In genomic region chr9:60874055-60874392, GRCm38 (mm10) we compare ENCODE assay signal across 28 mouse cellular contexts.
DNase-seq lines count a peak whose midpoint lies in the region; ATAC-seq and TF ChIP-seq lines count a peak whose summit lies in the region.
"Had no signal": no experiment of that assay in that cellular context is flagged by ENCODE, and none has a peak within 500 bp of the region (broad histone marks: within the 10 kb centered on the region; RNA-seq: fewer than 3 reads in every experiment).

No protein-coding gene starts in this region.

- DNase-seq in heart, adult 2 months, result no peak
- no peak for DNase-seq in heart, postnatal 36 days
- DNase-seq in lung, adult 18-20 months, result no peak
- no peak for DNase-seq in midbrain, embryonic 10.5 days (ENCODE audit: low spot score)
- no peak for DNase-seq in midbrain, embryonic 14.5 days
- DNase-seq in stomach, postnatal 0 days (ENCODE audit: low spot score), result no peak
- DNase-seq: adrenal gland, postnatal 10 days; cerebellum, adult 8-10 months; cerebellum, postnatal 25 days; gastrocnemius, postnatal 25 days; heart, postnatal 10 days; kidney, adult 2 months; kidney, postnatal 25 days; liver; right cerebral cortex, adult 18-20 months; spleen, adult 18-20 months; thymus, postnatal 14 days had no signal

- TF ChIP-seq EP300 in heart, adult 2 months (IDR thresholded peaks at IDR 0.05; ENCODE audit: insufficient read depth, low read depth, low read length), result no peak
- no peak for TF ChIP-seq EP300 in stomach, postnatal 0 days (optimal IDR thresholded peaks at IDR 0.05)

- peaks cover 1% of the 10 kb centered on the region; the same call in 1 of the 2 replicates for H3K79me2 ChIP-seq in heart, adult 2 months (replicated peaks; ENCODE audit: control insufficient read depth, insufficient read depth, low read length)

- H3K4me2 ChIP-seq in lung, embryonic 15.5 days, result no peak overlapping the region
- no peak overlapping the region for H3K4me2 ChIP-seq in midbrain, embryonic 14.5 days (ENCODE audit: low read length)
- H3K4me2 ChIP-seq in stomach, postnatal 0 days (replicated peaks; ENCODE audit: low read depth), result no peak overlapping the region
- H3K4me2 ChIP-seq: heart, embryonic 13.5 days; hindbrain, embryonic 15.5 days; midbrain, embryonic 11.5 days; neural tube, embryonic 12.5 days had no signal

- H3K9me3 ChIP-seq in lung, embryonic 15.5 days, result no peaks in the 10 kb centered on the region
- no peaks in the 10 kb centered on the region for H3K9me3 ChIP-seq in midbrain, embryonic 10.5 days (replicated peaks)
- H3K9me3 ChIP-seq in midbrain, embryonic 14.5 days (ENCODE audit: control insufficient read depth, low read length), result no peaks in the 10 kb centered on the region
- no peaks in the 10 kb centered on the region for H3K9me3 ChIP-seq in stomach, postnatal 0 days (ENCODE audit: control insufficient read depth, low read length)
- H3K9me3 ChIP-seq: heart, embryonic 13.5 days; hindbrain, embryonic 10.5 days; hindbrain, embryonic 15.5 days; neural tube, embryonic 12.5 days had no signal

- no peak overlapping the region for H3K27ac ChIP-seq in heart, adult 2 months
- peak overlapping the region; percentile 44 for H3K27ac ChIP-seq in lung, embryonic 15.5 days
- H3K27ac ChIP-seq in midbrain, embryonic 10.5 days (replicated peaks), result peak overlapping the region; percentile 42; the same call in 1 of the 2 replicates
- H3K27ac ChIP-seq in midbrain, embryonic 14.5 days (replicated peaks; ENCODE audit: low read depth, low read length), result no peak overlapping the region
- peak overlapping the region; percentile 67; the same call in 1 of the 2 replicates for H3K27ac ChIP-seq in stomach, postnatal 0 days (replicated peaks)
- H3K27ac ChIP-seq: heart, embryonic 13.5 days; hindbrain, embryonic 10.5 days; hindbrain, embryonic 15.5 days; liver, embryonic 14.5 days; macrophage; neural tube, embryonic 12.5 days had no signal

- H3K4me1 ChIP-seq in heart, adult 2 months (ENCODE audit: control insufficient read depth, insufficient read depth, low read length), result peaks cover 1% of the 10 kb centered on the region; the same call in 1 of the 2 replicates
- H3K4me1 ChIP-seq in lung, embryonic 15.5 days, result peaks cover 15% of the 10 kb centered on the region
- H3K4me1 ChIP-seq in midbrain, embryonic 10.5 days, result peaks cover 32% of the 10 kb centered on the region
- peaks cover 20% of the 10 kb centered on the region for H3K4me1 ChIP-seq in midbrain, embryonic 14.5 days (ENCODE audit: control insufficient read depth, insufficient read depth, low read length)
- H3K4me1 ChIP-seq in stomach, postnatal 0 days (replicated peaks; ENCODE audit: control insufficient read depth, insufficient read depth), result no peaks in the 10 kb centered on the region
- H3K4me1 ChIP-seq: heart, embryonic 13.5 days had no signal

- ATAC-seq in lung, embryonic 15.5 days (ENCODE audit: borderline replicate concordance, extremely low read depth, low FRiP score, low TSS enrichment), result peak; percentile 53; the same call in 1 of the 2 replicates
- ATAC-seq in midbrain, embryonic 14.5 days (ENCODE audit: low FRiP score, low TSS enrichment), result no peak
- ATAC-seq in stomach, postnatal 0 days (ENCODE audit: low FRiP score, low TSS enrichment), result peak; percentile 40; the same call in 1 of the 2 replicates
- no peak for ATAC-seq in erythroid progenitor cell, adult 5-6 weeks (replicated peaks; ENCODE audit: low FRiP score, poor library complexity, severe bottlenecking)
- ATAC-seq: inflammation-experienced regulatory T-cells, adult 6 months had no signal

- no peak for TF ChIP-seq CTCF in heart, adult 2 months (IDR thresholded peaks at IDR 0.05)
- TF ChIP-seq CTCF in stomach, postnatal 0 days (IDR thresholded peaks at IDR 0.05; ENCODE audit: low read depth), result peak; percentile 24; the same call in 1 of the 2 replicates

- 82% methylated on average over 8 of the region's 8 CpGs for WGBS in heart, adult 2 months
- whole genome bisulfite sequencing in lung, embryonic 15.5 days, result 56% methylated on average over 8 of the region's 8 CpGs
- 95% methylated on average over 8 of the region's 8 CpGs for WGBS in midbrain, embryonic 10.5 days
- 93% methylated on average over 8 of the region's 8 CpGs for WGBS in midbrain, embryonic 14.5 days
- 49% methylated on average over 8 of the region's 8 CpGs for WGBS in stomach, postnatal 0 days

- H3K36me3 ChIP-seq in heart, adult 2 months (ENCODE audit: control insufficient read depth, insufficient read depth, low read length), result peaks cover 7% of the 10 kb centered on the region; the same call in 1 of the 2 replicates
- peaks cover 20% of the 10 kb centered on the region for H3K36me3 ChIP-seq in lung, embryonic 15.5 days
- peaks cover 62% of the 10 kb centered on the region for H3K36me3 ChIP-seq in midbrain, embryonic 10.5 days
- no peaks in the 10 kb centered on the region for H3K36me3 ChIP-seq in midbrain, embryonic 14.5 days (ENCODE audit: control insufficient read depth, insufficient read depth, low read length)
- peaks cover 9% of the 10 kb centered on the region for H3K36me3 ChIP-seq in stomach, postnatal 0 days (ENCODE audit: control insufficient read depth, insufficient read depth, low read length)
- H3K36me3 ChIP-seq: hindbrain, embryonic 15.5 days had no signal

- no peaks in the 10 kb centered on the region for H3K27me3 ChIP-seq in heart, adult 2 months (ENCODE audit: control insufficient read depth, insufficient read depth, low read length)
- no peaks in the 10 kb centered on the region for H3K27me3 ChIP-seq in lung, embryonic 15.5 days
- H3K27me3 ChIP-seq in midbrain, embryonic 10.5 days (ENCODE audit: low read depth, poor library complexity, severe bottlenecking), result no peaks in the 10 kb centered on the region
- no peaks in the 10 kb centered on the region for H3K27me3 ChIP-seq in midbrain, embryonic 14.5 days (ENCODE audit: control insufficient read depth, insufficient read depth, low read length)
- no peaks in the 10 kb centered on the region for H3K27me3 ChIP-seq in stomach, postnatal 0 days (ENCODE audit: control insufficient read depth, insufficient read depth, low read length)
- H3K27me3 ChIP-seq: heart, embryonic 13.5 days; hindbrain, embryonic 15.5 days; neural tube, embryonic 12.5 days had no signal

- 0 out of 2 replicates have a peak overlapping the region, but pooled peaks have one; percentile 2 for H3K9ac ChIP-seq in heart, adult 2 months (ENCODE audit: low read depth, low read length)
- no peak overlapping the region for H3K9ac ChIP-seq in lung, embryonic 15.5 days
- no peak overlapping the region for H3K9ac ChIP-seq in midbrain, embryonic 14.5 days (replicated peaks; ENCODE audit: low read length)
- no peak overlapping the region for H3K9ac ChIP-seq in stomach, postnatal 0 days (ENCODE audit: low read length)
- H3K9ac ChIP-seq: heart, embryonic 13.5 days; hindbrain, embryonic 15.5 days; liver, embryonic 14.5 days; neural tube, embryonic 12.5 days had no signal

- intact Hi-C loops in heart, adult 2 months (cut with DNase I), result no loop called here
- intact Hi-C loops in heart, postnatal 36 days (cut with DNase I), result no loop called here

- no peak overlapping the region for H3K4me3 ChIP-seq in heart, adult 2 months
- no peak overlapping the region for H3K4me3 ChIP-seq in lung, embryonic 15.5 days
- no peak overlapping the region for H3K4me3 ChIP-seq in midbrain, embryonic 10.5 days
- no peak overlapping the region for H3K4me3 ChIP-seq in midbrain, embryonic 14.5 days (replicated peaks; ENCODE audit: low read depth, low read length)
- no peak overlapping the region for H3K4me3 ChIP-seq in stomach, postnatal 0 days (ENCODE audit: low read depth, low read length)
- H3K4me3 ChIP-seq: heart, embryonic 13.5 days; hindbrain, embryonic 10.5 days; hindbrain, embryonic 15.5 days; myocyte; neural tube, embryonic 12.5 days had no signal

- no peak for TF ChIP-seq POLR2A in heart, adult 2 months (IDR thresholded peaks at IDR 0.05; ENCODE audit: insufficient read depth, low read depth, low read length)

Comparison
In these comparisons a context has a peak if more than half of its experiments do, and no peak if none do; other contexts are left out.
1. H3K27ac ChIP-seq: peak in lung, embryonic 15.5 days (single experiment), midbrain, embryonic 10.5 days (single experiment) and stomach, postnatal 0 days (single experiment); none in heart, adult 2 months (single experiment) and midbrain, embryonic 14.5 days (single experiment).
2. ATAC-seq: peak in lung, embryonic 15.5 days (single experiment) and stomach, postnatal 0 days (single experiment); none in midbrain, embryonic 14.5 days (single experiment) and erythroid progenitor cell, adult 5-6 weeks (single experiment).